Mouse (Mus musculus) left cerebral cortex, postnatal 10 days (tissue): ENCODE results near the gene Zan. TPM values are rescaled to one million over a fixed set of nuclear protein-coding genes. Genes with fewer than 3 reads are reported as not detected.

Experiments
- DNase-seq, 2 experiments: peaks; one replicate each; pipeline ENCODE4 v3.0.0; 2021 to 2022; ENCODE audit warnings: low spot score in 2 of 2, mixed read lengths in 1 of 2; ENCODE audit errors: extremely low spot score in 1 of 2
- intact Hi-C: fragments of 180-260 bp; cut with DNase I; formaldehyde crosslinking; loops from one replicate; pipeline ENCODE4 v1.15.1; 2025
- total RNA-seq, 2 experiments: library from RNA; stranded (reverse); gene quantifications; 2 replicates each; pipeline ENCODE4 v1.2.3; 2021

Gene Zan
- total RNA-seq, 2 experiments from 2014 or later: 0.47 to 0.69 TPM

- no peak for DNase-seq
- intact Hi-C loops: no loop called here
Measured at GRCm38 (mm10) chr5:137374521-137375080, 102.3 kb downstream of the Zan start.

- intact Hi-C loops: no loop called here
- no peak for DNase-seq
Measured at GRCm38 (mm10) chr5:137373371-137373950, 103.4 kb downstream of the Zan start.

GRCm38 (mm10) chr5:137369665-137370064 lies 107.2 kb downstream of the Zan start:
- no peak for DNase-seq
- intact Hi-C loops: no loop called here

GRCm38 (mm10) chr5:137358382-137358781 lies 118.5 kb downstream of the Zan start:
- intact Hi-C loops: no loop called here
- no peak for DNase-seq

- no peak for DNase-seq
- intact Hi-C loops: no loop called here
Measured at GRCm38 (mm10) chr5:137354091-137354490, 122.8 kb downstream of the Zan start.

GRCm38 (mm10) chr5:137352011-137352975 lies 124.6 kb downstream of the Zan start:
- intact Hi-C loops: no loop called here
- peak in 1 of 2 experiments; percentile 54 for DNase-seq

GRCm38 (mm10) chr5:137351394-137351793 lies 125.5 kb downstream of the Zan start:
- DNase-seq: no peak
- intact Hi-C loops: no loop called here

GRCm38 (mm10) chr5:137351058-137351380 lies 125.8 kb downstream of the Zan start:
- no peak for DNase-seq
- intact Hi-C loops: no loop called here

- intact Hi-C loops: no loop called here
- no peak for DNase-seq
Measured at GRCm38 (mm10) chr5:137350205-137351057, 126.4 kb downstream of the Zan start.

GRCm38 (mm10) chr5:137349384-137350204 lies 127.3 kb downstream of the Zan start, which contains the start of gene Ephb4:
Ephb4 (plus strand) TSS chr5:137350109.
- DNase-seq: peak; percentile 58 to 94
- intact Hi-C loops: no loop called here

- intact Hi-C loops: no loop called here
- DNase-seq: peak in 1 of 2 experiments; percentile 82
Measured at GRCm38 (mm10) chr5:137348482-137349383, 128.1 kb downstream of the Zan start.

- DNase-seq: no peak
- intact Hi-C loops: no loop called here
Measured at GRCm38 (mm10) chr5:137347856-137348255, 129.0 kb downstream of the Zan start.

GRCm38 (mm10) chr5:137346983-137347382 lies 129.9 kb downstream of the Zan start:
- DNase-seq: no peak

GRCm38 (mm10) chr5:137346388-137346787 lies 130.5 kb downstream of the Zan start:
- intact Hi-C loops: no loop called here
- DNase-seq: no peak

More at GRCm38 (mm10) chr5:137346983-137347382, 129.9 kb downstream of the Zan start:
- intact Hi-C loops: no loop called here

- intact Hi-C loops: no loop called here
Measured at GRCm38 (mm10) chr5:137345821-137346220, 131.0 kb downstream of the Zan start.

GRCm38 (mm10) chr5:137343869-137344268 lies 133.0 kb downstream of the Zan start:
- intact Hi-C loops: no loop called here
- no peak for DNase-seq

More at GRCm38 (mm10) chr5:137345821-137346220, 131.0 kb downstream of the Zan start:
- no peak for DNase-seq

- intact Hi-C loops: no loop called here
- DNase-seq: no peak
Measured at GRCm38 (mm10) chr5:137343412-137343811, 133.5 kb downstream of the Zan start.
